8 mouse cellular contexts compared by ENCODE assay signal in the genomic region with DNA sequence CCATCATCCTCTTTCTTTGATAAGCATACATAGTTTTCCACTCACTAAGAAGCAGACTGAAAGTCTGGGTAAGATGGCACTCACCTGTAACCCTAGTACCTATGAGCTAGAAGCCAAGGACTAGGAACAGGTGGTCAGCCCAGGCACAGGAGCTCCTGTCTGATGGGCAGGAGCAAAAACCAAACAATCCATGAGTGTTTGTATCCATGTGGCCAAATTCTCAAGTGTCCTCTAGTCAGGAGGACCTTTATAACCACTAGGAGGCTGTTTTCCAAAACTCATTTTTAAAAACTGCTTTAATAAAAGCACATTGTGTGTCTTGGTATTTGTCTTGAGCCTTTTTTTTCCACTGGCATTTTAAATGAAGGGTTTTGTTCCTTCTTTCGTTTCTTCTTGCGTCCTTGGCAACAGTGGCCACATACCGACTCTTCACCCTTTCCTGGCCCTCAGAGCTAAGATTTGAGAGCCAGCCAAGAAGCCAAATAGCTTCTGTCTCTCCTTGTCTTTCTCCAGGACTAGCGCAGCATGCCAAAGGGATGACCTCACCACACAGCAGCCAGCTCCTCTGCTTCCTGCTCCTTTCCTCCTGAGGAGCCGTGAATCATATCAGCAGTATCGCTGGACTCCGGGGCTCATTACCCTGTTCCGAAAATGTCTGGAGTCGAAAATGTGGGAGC. TPM values are rescaled to one million over a fixed set of nuclear protein-coding genes. Genes with fewer than 3 reads are reported as not detected.
A peak's percentile ranks its signal among the peaks of the same experiment; 100 is the strongest.
DNase-seq lines count a peak whose midpoint lies in the region; ATAC-seq lines count a peak whose summit lies in the region.

No protein-coding gene starts in this region.

- no peaks in the 10 kb centered on the region for H3K4me1 ChIP-seq in hindbrain, embryonic 11.5 days (replicated peaks; ENCODE audit: control insufficient read depth, insufficient read depth, low read length)
- peaks cover 19% of the 10 kb centered on the region for H3K4me1 ChIP-seq in stomach, embryonic 16.5 days (ENCODE audit: control insufficient read depth, insufficient read depth, low read length)

- H3K27me3 ChIP-seq in hindbrain, embryonic 11.5 days (ENCODE audit: control insufficient read depth, insufficient read depth, low read length): no peaks in the 10 kb centered on the region
- H3K27me3 ChIP-seq in stomach, embryonic 16.5 days (ENCODE audit: control insufficient read depth, insufficient read depth, low read length): no peaks in the 10 kb centered on the region

- H3K9ac ChIP-seq in hindbrain, embryonic 11.5 days (ENCODE audit: low read depth, low read length): no peak overlapping the region
- H3K9ac ChIP-seq in stomach, embryonic 16.5 days (ENCODE audit: low read length): peak overlapping the region; percentile 49

- no peaks in the 10 kb centered on the region for H3K36me3 ChIP-seq in hindbrain, embryonic 11.5 days (ENCODE audit: control insufficient read depth, insufficient read depth, low read length)
- H3K36me3 ChIP-seq in stomach, embryonic 16.5 days (ENCODE audit: control insufficient read depth, insufficient read depth, low read length): no peaks in the 10 kb centered on the region

- 0 out of 2 replicates have a peak, but pooled peaks have one; percentile 30 for ATAC-seq in hindbrain, embryonic 11.5 days (ENCODE audit: low FRiP score)
- peak; percentile 82; the same call in 1 of the 2 replicates for ATAC-seq in stomach, embryonic 16.5 days (ENCODE audit: insufficient read depth, low FRiP score)

- WGBS in hindbrain, embryonic 11.5 days: 48% methylated on average over 9 of the region's 9 CpGs
- WGBS in stomach, embryonic 16.5 days: 4% methylated on average over 9 of the region's 9 CpGs

- H3K4me3 ChIP-seq in hindbrain, embryonic 11.5 days (ENCODE audit: low read depth, low read length): no peak overlapping the region
- peak overlapping the region; percentile 31 for H3K4me3 ChIP-seq in stomach, embryonic 16.5 days (replicated peaks; ENCODE audit: low read length)

- no peaks in the 10 kb centered on the region for H3K9me3 ChIP-seq in hindbrain, embryonic 11.5 days (ENCODE audit: control insufficient read depth, low read length)
- no peaks in the 10 kb centered on the region for H3K9me3 ChIP-seq in stomach, embryonic 16.5 days (replicated peaks; ENCODE audit: control insufficient read depth, low read length)

- H3K4me2 ChIP-seq in hindbrain, embryonic 11.5 days (replicated peaks; ENCODE audit: low read depth, low read length): no peak overlapping the region
- peak overlapping the region; percentile 54 for H3K4me2 ChIP-seq in stomach, embryonic 16.5 days (ENCODE audit: low read depth, low read length)

- no peak overlapping the region for H3K27ac ChIP-seq in hindbrain, embryonic 11.5 days (ENCODE audit: low read depth, low read length)
- peak overlapping the region; percentile 57 for H3K27ac ChIP-seq in stomach, embryonic 16.5 days (ENCODE audit: low read length)

- peak; percentile 92 for DNase-seq in adipocyte (ENCODE audit: low spot score)
- peak; percentile 60 to 64 for DNase-seq in cerebellum, adult 18-20 months
- peak; percentile 78 for DNase-seq in gastrocnemius, adult 18-20 months (ENCODE audit: low spot score)
- DNase-seq in hindbrain, embryonic 11.5 days (ENCODE audit: low spot score): peak; percentile 37
- peak; percentile 21 to 27 for DNase-seq in layer of hippocampus, postnatal 14 days (ENCODE audit: low spot score in 2 of 2)
- DNase-seq in lung, postnatal 25 days (ENCODE audit: low spot score): peak; percentile 93
- DNase-seq in c-Kit-positive CD71-positive TER-119-positive erythroid progenitor cells, embryonic 14.5 days (ENCODE audit: low spot score): no peak

RNA-seq across cellular contexts. Expression of gene Fam50b, which starts 8.7 kb away (rescaled TPM):
- not detected for total RNA-seq in gastrocnemius, adult 18-20 months (2021)
- polyA plus RNA-seq in hindbrain, embryonic 11.5 days (2014; fragmentation: Nextera tagmentation; extraction: Ambion mirVana): not detected in 2 replicates
- not detected for total RNA-seq in layer of hippocampus, postnatal 14 days (2021)
- polyA plus RNA-seq in stomach, embryonic 16.5 days (2015; fragmentation: Nextera tagmentation; extraction: Ambion mirVana): not detected in 2 replicates
